Mouse (Mus musculus): Measurements from ENCODE around the gene Dlgap1. TPM values are rescaled to one million over a fixed set of nuclear protein-coding genes. Genes with fewer than 3 reads are reported as not detected.

Dlgap1 gene
- not detected in 2 replicates for total RNA-seq (2015; ENCODE audit: low replicate concordance)
- 0.26 TPM in 1 of 2 replicates, not detected in the other for total RNA-seq (2017; ENCODE audit: low replicate concordance)

DNA sequence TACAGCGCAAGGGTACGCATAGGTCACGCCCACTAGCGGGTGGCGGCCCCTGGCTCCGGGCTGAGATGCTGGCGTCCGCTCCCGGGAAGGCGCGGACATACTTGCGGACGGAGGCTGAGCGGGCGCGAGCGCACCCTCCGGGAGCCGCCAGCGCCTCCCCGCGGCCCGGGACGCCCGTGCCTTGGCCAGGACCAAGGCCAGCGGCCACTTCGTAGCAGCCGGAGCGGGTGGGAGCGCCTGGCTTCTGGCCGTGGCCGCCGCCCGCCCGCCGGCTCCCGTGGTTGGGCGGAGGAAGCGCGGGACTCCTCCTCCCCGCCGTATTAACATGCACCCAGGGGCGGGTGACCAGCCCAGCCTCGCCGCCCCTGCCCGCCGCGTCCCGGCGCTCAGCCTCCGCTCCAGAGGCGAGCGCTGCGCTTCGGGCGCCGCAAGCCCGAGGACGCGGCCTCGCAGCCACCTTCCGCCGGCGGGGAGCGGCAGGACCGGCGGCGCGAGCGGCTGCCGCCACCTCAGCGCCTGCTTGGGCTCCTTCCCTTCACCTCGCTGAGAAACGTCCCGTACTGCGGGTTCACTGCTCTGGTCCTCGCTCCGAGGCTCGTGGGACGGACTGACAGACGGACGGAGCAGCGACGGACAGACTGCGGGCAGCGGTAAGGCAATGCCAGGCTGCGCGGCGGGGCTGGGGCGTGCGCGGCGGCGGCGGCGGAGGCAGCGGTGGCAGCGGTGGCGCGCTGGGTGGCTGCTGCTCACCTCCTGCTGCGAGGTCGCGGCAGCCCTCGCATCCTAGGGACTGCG lies at the start of gene Dlgap1:
Dlgap1 (plus strand) TSS at position 53 of the 795 bp plus-strand sequence.
- ATAC-seq (replicated peaks; ENCODE audit: low FRiP score, poor library complexity, severe bottlenecking) = no peak

DNA sequence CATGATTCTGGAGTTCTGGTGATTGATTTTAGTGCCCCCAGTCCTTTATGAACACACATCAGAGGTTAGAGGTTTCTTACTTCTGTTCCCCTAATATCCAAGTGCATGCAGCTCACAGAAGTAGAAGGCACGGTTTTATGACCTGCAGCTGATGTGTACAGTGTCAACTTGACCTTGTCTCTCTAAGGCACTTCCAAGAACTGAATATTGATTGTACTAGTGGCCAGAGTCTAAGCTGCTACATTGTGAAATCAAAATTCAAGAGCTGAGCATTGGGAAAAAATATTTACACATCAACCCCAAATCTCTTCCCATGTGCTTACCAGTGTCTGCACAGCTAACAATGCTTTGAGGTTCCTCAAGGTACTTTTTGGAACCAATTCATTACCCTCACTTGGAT lies 13.9 kb upstream of the Dlgap1 start:
- no peak for ATAC-seq (replicated peaks; ENCODE audit: low FRiP score, poor library complexity, severe bottlenecking)

DNA sequence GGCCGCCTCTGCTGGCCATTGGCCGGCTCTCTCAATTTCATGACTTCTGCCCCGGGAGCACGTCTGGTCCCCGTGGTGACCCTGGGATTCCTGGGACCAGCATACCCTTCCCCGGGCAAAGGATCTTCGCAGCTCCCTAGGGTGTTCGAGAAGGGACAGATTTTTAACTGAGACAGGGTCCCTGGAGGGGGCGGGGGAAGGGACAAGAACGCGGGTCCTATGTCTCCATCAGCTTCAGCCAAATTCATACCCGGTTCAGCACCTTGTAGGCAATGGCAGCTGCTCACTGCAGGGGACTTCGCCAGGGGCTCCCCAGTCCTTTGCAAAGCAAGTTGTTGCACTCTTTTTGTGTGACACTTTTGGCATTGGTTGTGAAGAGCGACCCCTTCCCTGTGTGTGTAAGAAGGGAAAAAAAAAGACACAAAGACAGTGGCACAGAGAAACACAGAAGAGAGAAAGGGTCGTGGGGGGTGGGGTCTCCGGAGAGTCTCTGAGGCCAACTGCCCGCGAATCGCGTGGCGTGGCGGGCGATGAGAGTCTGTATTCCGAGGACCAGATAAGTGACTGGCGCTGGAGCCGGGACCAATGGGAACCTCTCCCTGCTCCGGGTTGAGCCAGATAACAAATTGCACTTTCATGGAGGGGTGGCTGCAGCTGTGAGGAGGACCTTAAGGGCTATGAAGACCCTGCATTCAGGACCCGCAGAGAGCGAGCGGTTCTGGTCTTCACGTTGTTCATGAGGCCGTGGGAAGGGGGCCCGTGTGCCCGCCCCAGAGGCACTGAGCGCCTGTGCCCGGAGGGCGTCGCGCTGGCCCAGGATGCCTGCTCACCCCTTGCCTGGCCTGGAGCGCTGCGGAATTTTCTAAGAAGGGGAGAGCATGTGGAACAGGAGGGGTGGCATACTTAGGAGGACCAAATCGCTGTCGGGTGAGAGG lies 1.2 kb downstream of the Dlgap1 start:
- ATAC-seq (replicated peaks; ENCODE audit: low FRiP score, poor library complexity, severe bottlenecking) = no peak

DNA sequence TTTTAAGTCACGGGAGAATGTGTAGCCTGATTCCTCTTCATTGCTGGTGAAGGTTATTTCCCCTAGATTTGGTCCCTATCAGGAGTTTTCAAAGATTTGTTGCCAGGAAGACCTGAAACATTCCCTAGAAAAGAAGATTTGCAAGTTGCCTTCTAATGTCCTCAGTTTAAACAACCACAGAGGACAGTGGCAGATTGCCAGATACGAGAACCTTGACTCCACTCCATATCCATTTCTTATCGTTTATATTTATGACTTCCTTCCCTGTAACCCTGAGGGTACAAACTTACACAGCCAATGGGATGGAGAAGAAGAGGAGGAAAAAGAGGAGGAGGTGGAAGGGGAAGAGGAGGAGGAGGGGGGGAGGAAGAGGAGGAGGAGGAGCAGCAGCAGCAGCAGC lies 4.2 kb downstream of the Dlgap1 start:
- ATAC-seq (replicated peaks; ENCODE audit: low FRiP score, poor library complexity, severe bottlenecking) = no peak

DNA sequence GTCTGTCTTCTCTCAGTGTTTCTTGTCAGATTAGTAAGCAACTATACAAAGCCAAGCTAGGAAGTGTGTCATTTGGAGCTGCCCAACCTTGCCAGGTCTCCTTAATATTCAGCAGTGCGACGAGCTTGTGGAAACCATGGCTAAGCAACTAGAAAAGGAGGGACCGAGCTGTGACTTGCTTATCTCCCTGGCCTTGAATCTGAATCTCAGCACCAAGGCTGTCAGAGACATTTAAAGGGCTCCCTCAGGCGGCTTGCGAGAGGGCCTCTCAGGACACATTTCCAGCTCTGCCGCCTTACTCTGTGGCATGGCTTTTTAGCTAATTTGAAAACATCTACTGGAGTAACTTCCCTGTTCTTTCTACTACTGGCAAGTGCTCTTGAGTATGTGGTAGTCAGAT lies 5.1 kb downstream of the Dlgap1 start:
- no peak for ATAC-seq (replicated peaks; ENCODE audit: low FRiP score, poor library complexity, severe bottlenecking)

DNA sequence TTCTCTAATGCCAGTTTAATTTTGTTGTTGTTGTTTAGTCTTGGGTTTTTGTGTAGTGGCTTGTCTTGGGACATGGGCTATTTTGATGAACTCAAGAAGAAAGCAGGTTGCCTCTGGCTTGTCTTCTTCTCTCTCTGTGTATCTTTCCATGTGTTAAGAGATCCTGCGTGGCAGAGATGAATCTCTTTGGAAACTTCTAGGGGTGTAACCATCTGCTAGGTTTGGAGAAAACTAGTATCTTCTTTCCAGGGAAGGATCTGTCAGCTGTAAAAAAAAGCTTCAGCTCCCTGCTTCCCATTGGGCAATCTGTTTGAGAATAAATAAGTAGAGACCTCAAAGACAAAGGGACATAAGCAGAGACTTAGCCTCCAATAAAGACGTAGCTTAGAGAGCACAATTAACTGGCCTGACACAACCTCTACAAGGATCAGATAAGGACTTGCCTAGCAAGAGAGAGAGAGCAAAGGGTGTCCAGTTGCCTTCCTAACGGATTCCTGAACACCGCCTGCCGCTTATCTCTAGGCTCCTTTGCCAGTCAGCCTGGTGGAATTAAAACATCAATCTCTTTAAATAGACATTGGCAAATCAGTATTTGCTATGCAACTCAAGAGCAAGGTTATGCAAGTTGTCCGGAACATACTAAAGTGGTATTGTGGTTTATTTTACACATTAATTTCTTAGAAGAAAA lies 13.5 kb downstream of the Dlgap1 start:
- ATAC-seq (replicated peaks; ENCODE audit: low FRiP score, poor library complexity, severe bottlenecking) = no peak

DNA sequence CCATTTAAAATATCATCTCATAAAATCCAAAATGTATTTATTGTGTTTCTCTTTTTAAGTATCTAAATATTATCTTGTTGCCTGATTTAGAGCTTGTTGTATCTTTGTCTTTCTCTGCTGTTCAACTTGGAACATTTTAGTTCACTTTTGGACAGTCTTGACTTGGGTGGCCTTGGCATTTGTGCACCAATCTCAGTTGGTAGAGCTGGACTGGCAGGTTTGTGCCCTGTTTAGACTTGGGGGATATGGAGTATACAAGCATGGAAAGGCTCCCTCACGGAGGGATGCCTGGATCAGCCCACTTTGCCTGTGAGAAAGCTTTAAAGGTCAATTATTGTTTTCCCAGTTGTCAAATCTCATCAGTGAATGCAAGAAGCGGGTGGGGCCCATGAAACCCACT lies 27.5 kb downstream of the Dlgap1 start:
- ATAC-seq (replicated peaks; ENCODE audit: low FRiP score, poor library complexity, severe bottlenecking) = no peak

DNA sequence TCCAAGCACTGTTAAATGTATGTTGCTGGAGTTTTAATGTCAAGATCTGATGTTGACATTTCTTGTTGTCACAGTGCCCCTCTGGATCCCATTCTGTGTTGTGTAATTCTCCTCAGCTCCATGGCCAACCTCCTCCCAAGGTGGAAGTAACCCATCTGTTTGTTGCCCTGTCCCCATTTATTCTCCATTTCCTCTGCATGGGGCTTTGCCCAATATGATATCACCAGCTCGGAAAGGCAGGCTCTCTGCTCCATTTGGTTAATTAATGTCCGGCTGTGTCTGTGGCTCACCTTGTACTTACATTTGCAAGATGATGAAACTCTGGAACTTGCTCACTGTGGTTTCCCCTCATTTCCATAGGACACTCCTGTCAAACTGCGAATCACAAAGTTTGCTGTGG lies 33.2 kb downstream of the Dlgap1 start:
- ATAC-seq (replicated peaks; ENCODE audit: low FRiP score, poor library complexity, severe bottlenecking) = no peak

DNA sequence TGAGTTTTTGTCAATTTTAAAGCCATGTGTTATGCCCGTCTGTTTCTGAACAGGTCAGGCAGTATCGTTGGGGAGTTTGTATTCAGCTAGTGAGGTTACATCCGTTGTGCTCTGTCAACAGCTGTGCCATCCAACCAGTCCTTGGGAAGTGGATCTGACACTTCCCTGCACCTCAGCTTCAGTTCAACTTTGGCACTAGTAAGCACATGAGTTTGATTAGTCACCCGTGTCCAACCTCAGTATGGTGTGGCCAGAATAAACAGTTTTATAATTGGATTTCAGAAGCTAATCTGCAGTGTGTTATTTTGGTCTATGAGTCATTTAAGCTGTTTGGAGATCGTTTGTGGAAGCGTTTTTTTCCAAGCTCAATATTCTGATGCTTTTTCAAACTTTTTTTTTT lies 35.8 kb downstream of the Dlgap1 start:
- no peak for ATAC-seq (replicated peaks; ENCODE audit: low FRiP score, poor library complexity, severe bottlenecking)

DNA sequence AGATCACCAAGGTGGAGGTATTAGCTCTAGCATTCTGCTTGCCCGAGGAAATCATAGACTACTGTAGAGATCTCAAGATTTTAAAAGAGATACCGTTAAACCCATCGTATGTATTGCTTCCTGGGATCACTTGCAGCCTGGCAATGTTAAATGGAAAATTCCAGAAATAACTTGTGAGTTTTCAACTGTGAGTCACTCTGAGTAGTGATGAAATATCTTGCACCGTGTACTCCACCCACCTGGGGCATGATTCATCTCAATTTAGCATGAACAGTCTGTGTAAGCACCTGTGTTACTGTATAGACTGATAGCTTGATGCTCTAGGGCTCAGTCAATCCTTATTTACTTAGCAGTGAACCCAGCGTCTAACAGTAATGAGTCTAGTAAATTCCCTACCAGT lies 38.7 kb downstream of the Dlgap1 start:
- no peak for ATAC-seq (replicated peaks; ENCODE audit: low FRiP score, poor library complexity, severe bottlenecking)

DNA sequence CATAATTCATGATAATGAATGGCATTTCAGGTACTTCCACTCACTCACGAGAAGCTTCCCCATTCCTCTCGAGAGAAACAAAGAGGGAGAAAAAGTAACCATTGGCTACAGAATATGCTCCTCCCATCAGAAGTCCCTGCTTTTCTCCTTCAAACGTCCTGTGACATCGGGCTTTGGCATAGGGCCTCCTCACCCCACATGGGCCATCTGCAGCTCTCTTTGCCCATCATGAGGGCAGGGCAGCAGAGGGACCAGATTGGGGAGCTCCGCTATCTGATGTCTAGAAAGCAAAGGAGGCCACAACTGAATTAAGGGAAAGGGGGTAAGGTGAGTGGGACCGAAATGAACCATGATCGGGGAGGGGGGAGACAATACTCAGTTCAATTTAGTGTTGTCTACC lies 47.6 kb downstream of the Dlgap1 start:
- ATAC-seq (replicated peaks; ENCODE audit: low FRiP score, poor library complexity, severe bottlenecking) = no peak

DNA sequence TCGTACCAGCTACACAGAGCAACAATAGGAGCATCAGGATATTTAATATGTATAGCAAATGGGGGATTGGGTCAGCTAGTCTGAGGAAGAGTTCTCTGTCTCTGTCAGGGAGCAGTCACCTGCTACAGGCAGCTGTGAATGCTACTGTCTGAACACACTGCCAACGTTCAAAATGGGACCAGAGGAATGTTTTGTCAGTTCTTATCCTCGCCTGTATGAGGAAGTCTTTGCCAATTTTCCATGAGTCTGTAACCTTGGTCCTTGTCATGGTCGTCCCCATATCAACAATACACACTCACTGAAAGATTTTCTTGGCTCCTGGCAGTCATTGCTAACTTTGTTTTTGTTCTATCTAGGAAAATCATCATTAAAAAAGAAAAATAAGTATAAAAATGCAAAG lies 51.5 kb downstream of the Dlgap1 start:
- ATAC-seq (replicated peaks; ENCODE audit: low FRiP score, poor library complexity, severe bottlenecking) = no peak

DNA sequence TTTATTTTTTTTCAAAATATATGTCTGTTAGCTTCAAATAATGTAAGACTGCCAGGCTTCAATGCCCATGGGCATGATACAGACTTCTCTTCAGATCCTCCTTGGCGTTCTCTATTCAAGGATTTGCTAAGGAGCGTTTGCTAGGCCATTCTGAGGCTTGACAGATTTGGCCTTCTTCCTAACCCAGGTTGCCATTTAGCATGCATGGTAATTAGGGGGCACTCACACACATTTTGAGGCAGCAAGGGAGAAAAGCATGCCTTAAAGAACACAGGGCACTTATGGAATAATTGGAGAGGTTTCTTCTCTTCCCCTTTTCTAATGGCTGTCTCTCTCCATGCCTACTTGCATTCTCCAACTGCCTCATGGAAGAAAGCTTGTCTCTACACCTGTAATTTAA lies 53.7 kb downstream of the Dlgap1 start:
- ATAC-seq (replicated peaks; ENCODE audit: low FRiP score, poor library complexity, severe bottlenecking) = no peak

DNA sequence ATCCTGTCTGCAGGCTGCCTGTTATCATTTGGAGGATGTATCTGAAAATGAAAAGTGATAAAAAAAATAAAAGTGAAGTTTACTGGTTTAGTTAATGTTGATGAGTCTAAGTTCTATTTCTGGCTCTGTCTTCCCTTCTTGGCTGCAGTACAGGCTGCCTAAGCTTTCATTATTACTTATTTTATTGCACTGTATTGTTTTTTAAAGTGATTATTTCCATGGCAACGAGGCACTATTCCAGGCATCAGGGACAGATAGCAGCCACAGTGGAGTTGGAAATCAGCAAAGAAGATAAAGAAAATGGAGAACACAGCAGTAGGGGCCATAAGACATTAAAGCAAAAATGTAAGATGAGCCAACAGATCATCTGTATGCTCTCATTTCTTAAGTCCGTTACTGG lies 66.0 kb downstream of the Dlgap1 start:
- ATAC-seq (replicated peaks; ENCODE audit: low FRiP score, poor library complexity, severe bottlenecking) = no peak

DNA sequence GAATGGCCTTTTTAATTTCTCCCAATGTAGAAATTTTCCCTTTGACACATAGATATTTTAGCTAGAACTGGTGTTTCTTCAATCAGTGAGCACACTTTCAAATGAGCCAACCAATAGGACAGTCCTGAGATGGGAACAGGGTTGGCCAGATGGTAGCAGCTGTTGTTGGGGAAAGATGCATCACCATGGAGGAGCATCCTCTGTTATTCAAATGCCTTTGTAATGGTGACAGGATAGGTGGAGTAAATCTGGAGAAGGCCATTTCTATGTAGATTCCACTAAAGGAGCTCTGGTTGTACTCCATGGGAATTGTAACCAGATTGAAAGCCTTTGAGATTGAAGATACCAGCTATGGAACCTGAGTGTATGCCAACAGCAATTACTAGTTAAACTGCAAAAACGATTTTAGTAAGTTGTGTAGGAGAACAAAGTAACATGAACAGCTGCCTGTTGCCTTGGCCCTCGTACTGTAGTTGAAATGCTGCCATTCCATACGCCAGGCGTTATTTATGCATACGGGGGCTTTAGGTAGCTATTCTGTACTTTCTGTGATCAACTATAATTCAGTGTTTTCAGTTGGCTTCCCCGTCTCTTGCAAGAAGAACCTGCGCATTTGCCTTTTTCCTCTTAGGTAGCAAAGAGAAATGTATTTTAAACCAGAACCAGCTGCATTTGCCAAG lies 72.0 kb downstream of the Dlgap1 start:
- ATAC-seq (replicated peaks; ENCODE audit: low FRiP score, poor library complexity, severe bottlenecking) = no peak

DNA sequence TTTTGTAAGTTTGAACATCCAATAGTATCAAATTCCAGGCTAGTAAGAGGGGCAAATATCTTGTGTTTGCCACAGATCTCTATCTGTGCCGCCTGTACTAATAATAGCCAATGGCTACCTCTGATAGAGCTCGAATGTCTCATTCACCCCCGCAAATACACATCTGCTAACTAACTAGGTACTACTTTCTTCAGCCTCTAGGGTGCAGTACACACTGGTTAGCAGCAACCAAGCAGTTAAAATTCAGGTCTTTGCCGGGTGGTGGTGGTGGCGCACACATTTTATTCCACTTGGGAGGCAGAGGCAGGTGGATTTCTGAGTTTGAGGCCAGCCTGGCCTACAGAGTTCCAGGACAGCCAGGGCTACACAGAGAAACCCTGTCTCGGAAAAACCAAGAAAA lies 99.4 kb downstream of the Dlgap1 start:
- no peak for ATAC-seq (replicated peaks; ENCODE audit: low FRiP score, poor library complexity, severe bottlenecking)

DNA sequence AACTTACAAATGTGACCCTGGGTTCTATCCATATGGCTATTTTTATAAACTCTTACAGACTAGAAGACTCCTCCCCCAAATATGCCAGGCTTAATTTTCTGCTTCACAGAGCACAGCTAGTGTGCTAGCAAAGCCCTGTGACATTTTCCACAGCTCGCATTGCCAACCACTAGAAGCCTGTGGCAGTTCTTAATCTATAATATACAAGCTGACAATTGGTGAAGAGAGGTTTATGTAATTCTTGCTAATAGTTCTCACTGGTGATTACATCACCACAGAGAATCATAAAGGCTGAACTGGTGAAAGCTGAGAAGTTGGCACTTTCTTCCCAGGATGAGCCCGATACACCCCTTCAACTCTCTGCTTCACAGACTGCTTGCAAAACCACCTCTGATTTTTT lies 103.2 kb downstream of the Dlgap1 start:
- no peak for ATAC-seq (replicated peaks; ENCODE audit: low FRiP score, poor library complexity, severe bottlenecking)

DNA sequence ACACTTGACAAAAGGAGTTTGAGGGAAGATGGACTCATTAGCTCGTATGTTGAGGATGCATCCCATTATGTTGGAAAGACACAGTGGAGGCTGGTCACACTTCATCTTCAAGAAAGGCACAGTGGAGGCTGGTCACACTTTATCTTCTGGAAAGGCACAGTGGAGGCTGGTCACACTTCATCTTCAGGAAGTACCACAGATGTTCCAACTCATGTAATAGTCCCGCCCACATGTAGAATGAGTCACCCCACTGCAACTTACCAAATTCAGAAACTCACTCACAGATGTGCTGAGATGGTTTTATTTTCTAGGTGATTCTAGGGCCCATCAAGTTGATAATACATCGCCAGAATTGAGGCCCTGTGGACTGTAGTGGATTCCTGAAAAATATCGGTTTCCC lies 119.3 kb downstream of the Dlgap1 start:
- ATAC-seq (replicated peaks; ENCODE audit: low FRiP score, poor library complexity, severe bottlenecking) = no peak

DNA sequence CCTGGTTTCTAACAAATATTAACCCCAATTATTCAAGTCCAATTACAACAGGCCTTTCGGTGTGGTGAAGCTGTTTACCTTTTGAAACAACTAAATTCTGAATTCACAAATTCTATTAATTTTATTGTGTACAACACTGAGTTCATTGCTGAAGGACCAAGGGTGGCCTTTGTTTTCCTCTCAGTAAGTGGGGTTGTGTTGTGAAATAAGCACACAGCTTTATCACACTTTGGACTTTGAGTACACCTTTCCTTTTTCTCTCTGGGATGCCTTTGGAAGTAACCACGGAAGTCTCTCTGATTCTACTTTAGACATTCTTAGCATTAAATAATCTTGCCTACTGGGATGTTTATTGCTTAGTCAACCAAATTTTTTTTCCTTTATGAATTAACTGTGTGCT lies 121.9 kb downstream of the Dlgap1 start:
- no peak for ATAC-seq (replicated peaks; ENCODE audit: low FRiP score, poor library complexity, severe bottlenecking)

DNA sequence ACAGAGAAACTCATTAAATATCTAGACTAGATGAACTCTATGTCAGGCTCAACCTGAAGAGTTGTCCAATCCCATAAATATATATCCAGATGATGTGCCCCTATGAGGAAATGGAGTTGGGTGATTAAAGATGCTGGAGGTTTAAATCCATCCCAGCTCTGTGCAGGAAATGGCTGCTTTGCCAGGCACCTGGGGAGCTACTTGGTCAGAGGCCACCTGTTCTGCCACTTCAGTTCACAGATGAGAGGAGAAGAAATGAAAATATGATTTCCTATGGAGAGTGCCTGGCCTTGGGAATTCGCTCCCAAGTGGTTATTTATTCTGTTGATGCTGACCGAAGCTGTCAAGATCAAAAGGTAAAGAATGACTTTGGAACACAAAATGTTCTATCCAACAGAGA lies 160.3 kb downstream of the Dlgap1 start:
- no peak for ATAC-seq (replicated peaks; ENCODE audit: low FRiP score, poor library complexity, severe bottlenecking)

Data from erythroid progenitor cell, adult 5-6 weeks (primary cell).